Mouse (Mus musculus): ENCODE results near the gene Gm10282. TPM values are rescaled to one million over a fixed set of nuclear protein-coding genes. Genes with fewer than 3 reads are reported as not detected.

The Gm10282 gene
- total RNA-seq, 4 experiments from 2014 or later, result 4.5 to 9.5 (median 7.9) TPM

DNA sequence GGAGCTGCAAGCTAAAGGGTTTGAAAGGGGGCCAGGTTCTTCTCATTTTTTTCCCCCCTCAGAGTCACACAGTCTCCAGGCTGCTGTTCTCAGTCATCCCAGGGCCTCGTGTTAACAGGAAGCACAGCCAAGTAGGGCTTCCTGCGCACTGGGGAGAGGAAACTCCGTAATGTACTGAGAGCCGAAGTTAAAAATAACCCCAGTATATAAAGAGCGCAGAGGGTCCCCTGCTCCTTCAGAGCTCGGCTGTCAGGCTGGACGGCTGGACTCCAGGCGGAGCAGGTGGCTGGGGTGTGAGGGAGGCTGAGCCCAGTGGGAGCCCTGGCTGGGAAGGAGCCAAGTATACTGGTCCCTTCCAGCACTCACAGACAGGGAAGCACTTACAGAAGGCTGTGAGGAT, 9.4 kb downstream of the Gm10282 start:
- peak; percentile 77 for DNase-seq

DNA sequence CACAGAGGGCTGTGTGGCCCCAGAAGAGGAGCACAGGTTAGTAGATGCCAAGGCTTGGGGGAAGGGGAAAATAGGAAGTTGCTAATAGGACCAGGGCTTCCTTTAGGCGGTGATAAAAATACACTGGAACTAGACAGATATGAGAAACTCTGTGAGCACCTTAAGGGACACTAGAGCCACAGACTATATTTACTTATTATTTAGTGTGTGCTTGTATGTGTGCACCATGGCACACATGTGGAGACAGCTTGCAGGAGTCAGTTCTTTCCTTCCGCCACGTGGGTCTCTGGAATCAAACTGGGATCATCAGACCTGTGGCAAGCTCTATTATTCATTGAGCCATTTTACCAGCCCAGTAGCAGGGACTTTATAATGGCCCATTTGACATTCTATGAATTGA, 9.9 kb downstream of the Gm10282 start:
- no peak for DNase-seq

DNA sequence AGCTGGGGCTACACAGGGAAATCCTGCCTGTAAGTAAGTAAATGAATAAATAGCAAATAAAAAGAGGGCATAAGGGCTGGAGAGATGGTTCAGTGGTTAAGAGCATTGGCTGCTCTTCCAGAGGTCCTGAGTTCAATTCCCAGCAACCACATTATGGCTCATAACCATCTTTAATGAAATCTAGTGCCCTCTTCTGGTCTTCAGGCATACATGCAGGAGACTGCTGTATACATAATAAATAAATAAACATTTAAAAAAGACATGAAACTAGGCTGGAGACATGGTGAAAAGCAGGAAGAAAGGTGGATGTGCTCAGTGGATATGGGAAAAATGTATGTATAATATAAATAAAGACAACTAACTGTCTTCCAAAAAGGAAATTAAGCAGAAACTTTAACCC, 11.8 kb downstream of the Gm10282 start:
- no peak for DNase-seq

DNA sequence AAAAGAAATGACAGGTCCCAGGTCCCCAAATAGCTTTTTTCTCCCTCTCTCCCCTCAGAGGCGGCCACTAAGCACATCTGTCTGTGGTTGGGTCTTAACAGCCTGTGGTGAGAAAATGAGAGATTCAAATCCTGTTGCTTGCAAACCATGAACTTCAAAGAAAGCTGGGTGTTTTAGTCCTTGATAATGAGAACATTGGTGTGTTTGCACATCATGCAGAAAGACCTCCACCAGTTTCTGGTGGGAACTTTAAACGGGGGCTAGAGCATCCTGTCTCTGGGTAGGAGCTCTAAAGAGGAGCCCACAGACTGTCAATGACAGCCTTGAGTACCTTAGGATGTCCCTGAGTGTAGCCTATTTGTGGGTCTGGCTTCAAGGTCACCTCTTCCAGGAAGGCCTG, 14.0 kb downstream of the Gm10282 start:
- no peak for DNase-seq

DNA sequence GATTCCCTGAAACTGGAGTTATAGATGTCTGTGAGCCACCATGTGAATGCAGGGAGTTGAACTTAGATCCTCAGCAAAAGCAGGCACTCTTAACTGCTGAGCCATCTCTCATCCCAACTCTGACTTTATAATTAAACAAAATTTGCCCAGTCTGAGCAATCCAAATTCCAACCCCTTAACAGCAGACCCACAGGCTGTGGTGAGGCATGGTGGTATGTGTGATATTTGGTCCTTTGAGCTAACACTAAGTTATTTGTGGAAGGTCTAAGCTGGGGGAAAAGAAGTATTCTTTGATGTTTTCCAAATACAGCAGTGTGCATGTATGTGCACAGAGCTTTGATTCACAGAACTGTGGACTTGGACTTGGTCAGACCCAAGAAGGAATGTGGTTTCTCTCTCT, 16.0 kb downstream of the Gm10282 start:
- DNase-seq, result no peak

DNA sequence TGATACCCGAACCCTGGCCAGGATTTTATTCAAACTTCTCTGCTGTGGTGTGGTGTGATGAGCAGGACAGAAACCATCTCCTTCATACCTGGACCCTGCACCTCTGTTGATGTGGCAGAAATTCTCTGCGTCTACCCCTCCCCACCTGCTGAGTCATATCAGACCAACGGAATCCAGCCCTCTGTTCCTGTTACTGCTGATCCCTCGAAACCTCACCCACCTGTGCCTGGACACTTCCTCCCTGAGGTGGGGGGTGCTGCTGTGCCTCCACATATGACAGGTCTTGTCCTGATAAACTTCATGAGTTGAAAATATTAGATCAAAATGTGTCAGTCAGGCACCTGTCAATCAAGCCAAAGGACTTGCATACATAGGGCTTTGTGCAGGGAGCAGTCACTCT, 19.8 kb downstream of the Gm10282 start:
- DNase-seq, result no peak

DNA sequence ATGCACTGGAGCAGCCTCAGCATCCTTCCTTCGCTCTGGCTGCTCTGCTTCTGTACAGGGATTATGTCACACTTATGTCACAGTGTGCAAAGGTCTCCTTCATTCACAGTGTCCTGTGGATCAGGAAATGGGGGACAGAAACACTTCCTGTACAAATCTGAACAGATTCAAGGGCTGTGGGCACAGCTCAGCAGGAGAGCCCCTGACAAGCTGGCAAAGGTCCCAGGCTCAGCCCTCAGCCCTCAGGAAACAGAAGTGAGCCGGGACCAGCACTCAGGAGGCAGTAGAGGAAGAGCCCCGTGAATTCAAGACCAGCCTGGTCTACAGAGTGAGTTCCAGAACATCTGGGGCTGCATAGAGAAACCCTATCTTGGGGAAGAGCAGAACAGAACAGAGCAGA, 23.4 kb downstream of the Gm10282 start:
- DNase-seq, result peak; percentile 52

DNA sequence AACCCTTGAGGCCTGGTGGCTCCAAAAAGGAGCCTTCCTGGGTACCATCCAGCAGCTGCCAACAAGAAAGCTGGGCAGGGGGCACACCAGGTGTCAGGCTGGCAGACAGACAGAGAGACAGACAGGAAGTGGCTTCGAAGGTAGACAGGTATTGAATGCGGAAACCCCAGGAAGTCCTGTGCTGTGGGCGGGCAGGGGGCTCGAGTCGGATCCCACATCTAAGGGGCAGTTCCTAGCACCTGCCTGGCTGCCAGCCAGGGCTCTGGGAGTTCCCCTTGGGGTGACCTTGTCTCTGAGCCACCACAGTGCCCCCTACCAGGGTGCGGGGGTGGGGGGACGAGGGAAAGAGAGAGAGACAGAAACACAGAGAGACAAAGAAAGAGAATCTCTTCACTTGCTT, 25.9 kb downstream of the Gm10282 start:
- no peak for DNase-seq

DNA sequence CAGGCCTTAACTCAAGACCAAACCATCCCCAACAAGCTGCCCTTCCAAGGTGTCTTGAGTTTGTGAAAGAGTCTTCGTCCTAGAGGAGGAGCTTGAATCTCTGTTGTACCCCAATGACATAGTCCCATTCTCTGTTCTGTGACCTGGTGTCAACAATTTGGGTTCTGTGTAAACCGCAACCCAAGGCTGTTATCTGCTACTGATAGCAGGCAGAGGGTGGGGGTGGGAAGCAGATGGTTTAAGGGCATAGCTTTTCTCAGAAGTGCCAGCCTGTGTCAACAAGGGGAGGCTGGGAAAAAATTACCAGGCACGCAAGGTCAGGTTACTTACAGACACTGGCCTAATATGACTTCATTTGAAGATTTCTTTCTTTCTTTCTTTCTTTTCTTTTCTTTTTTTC, 27.8 kb downstream of the Gm10282 start:
- no peak for DNase-seq

DNA sequence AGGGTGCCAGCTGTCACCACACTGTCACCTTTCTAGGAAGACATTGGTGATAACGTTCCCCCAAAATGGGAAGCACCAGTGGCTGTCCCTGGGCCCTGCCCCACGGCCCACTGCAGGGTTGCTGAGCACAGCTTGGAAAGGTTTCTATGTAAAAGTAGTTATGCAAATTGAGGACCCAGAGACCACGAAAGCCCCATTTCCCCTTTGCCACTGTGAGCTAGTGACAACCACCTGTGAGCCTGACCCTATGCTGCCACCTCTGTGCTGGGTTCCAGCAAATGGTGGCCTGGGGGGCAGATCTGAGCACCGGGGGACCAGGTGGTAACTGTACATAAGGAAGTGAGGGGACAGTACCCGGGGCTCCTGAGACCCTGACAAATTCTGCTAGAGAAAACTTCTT, 31.3 kb downstream of the Gm10282 start:
- DNase-seq, result no peak

DNA sequence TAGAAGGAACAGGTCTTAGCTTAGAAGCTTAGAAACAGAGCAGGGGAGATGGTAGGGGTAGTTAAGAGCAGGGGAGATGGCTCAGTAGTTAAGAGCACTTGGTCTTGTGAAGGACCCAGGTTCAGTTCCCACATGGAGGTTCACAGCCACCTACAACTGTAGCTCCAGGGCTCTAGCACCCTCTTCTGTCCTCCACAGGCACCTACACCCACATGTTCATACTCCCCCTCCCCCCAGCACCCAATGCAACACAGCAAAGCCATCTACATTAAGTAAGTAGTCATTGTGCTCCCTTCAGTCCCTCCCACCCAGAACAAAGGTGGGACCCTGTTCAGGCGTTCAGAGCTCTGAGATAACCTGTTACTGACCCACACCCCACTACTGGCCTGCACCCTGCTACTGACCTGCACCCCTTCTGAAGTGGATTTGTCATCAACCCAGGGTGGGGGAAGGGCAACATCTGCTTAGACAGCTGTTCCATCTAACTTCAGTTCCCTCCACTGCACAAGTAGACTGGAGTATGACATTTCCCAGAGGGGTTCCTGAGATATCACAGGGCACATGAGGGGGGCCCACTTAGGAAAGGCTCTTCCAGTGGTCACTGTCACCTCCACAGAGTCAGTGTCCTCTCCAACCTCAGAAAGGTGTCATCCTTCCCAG, 31.8 kb downstream of the Gm10282 start:
- DNase-seq, result no peak

DNA sequence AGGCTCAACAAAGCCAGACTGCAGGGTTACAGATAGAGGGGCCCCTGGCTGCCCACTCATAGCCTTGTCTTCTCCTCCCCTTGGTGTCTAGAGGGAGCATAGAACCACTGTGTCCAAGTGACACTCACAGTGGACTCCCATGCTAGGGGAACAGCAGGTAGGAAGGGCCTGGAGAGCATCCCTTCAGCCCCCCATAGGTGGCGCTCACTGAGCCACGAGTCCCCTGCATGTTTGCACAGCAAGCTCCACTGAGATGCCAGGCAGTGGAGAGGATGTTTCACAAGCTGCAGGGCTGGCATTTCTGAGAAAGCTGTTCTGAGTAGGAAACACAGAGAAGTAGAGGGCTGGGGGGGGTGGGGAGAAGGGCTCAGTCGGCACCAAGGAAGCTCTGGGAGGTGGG, 32.7 kb downstream of the Gm10282 start:
- DNase-seq, result peak; percentile 57

DNA sequence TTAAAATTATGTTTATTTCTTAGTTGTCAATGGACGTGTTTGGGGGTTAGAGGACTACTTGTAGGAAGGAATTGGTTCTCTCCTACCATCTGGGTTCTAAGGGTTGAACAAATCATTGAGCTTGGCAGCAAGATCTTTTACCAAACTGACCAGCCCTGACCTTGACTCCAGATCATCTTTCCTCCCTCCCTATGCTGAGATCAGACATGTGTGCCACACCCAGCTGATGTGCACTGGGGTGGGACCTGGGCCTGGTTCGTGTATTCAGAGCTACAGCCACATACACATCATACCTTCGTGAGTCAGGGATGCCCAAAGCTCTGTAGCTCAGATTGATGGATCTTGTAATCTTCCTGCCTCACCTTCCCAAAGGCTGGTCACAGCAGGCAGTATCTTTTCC, 33.4 kb downstream of the Gm10282 start:
- no peak for DNase-seq

DNA sequence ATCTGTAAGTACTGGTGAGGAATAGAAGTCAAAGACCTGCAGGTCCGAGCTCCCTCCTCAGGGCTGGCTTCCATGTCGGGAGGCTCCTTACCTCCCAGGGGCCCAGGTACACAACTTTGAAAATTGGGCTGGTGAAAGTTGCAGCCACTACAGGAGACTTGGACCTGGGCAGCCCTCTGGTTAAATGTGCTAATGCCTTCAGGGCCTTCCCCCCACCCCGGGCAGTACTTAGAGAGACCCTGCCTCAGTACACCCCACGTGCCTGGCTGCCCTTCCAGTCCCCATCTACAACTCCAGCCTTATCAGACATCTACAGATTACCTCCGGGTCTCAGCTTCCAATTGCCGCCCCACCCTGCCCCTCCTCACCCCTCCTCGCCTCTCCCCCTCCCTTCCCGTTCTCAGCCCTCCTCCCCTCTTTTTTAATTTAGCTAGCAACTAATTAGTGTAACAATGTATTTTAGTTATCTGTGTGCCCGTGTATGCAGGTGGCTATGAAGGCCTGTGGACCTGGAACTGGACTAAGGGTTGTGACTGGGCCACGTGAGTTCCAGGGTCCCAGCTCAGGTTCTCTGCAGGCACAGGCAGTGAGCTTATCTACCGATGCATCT, 33.9 kb downstream of the Gm10282 start:
- DNase-seq, result no peak

DNA sequence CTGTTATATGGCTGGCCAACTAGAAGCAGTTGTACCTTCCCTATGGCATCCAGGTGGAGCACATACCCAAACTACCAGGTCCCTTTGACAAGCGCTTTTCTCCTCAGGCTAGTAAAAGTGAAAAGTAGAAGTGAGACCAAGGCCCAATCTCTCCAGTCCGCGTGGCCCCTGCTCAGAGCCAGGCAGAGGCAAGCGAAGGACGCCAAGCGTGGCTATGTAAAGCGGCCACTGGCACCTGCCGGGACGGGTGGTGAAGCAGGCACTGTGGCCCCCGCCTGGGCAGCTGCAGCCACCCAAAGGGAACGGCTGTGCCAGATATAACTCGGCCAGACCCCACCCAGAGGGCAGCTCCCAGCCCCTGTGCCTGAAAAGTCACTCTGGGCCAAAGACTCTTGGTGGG, 34.5 kb downstream of the Gm10282 start:
- no peak for DNase-seq

DNA sequence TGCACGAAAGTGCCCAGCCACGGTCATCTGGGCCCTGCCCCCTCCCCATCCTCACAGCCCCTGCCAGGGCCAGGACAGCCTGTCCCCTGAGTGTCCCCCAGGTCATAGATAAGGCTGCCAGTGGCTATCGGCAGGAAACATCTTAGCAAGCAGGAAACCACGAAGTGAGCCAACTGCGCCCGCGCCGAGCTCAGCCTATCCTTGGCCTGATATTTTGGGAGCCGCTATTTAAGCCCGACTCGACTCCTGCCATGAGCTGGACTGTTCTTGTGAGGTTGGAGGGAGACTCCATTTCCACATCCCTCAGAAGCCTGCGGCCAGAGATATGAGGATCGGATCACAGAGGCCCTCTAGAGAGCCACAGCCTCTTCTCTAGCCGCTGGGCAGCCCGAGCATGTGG, 36.7 kb downstream of the Gm10282 start:
- peak; percentile 79 for DNase-seq

DNA sequence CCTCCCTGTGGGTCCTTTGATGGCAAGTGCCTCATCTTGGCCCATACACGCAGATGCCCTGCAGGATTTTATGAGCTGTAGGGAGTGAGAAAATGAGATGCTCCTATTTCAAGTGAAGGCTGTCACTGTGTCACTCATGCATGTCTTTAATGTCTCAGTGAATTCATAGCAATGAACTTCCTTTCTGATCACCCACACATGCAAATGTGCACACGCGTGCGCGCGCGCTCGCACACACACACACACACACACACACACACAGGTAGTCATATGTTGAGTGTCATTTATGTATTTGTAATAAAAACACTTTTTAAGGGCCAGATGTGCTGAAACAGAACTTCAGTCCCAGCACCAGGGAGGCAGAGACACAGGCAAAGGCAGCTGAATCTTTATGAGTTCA, 38.0 kb downstream of the Gm10282 start:
- DNase-seq, result no peak

DNA sequence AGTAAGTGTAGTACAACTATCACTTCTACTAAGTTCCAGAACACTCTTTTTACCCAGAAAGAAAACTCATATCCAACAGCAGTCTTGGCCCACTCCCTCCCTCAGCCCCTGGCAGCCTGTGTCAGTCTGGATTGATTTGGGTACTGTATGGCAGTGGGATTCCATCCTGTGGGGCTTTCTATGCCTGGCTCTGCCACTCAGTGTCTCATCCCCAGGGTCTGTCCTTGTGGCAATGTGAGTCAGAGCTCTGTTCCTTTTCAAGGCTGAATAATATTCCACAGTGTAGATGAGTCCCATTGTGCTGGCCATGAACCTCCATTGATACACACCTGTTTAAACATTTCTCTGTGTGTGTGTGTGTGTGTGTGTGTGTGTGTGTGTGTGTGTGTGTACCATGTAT, 38.4 kb downstream of the Gm10282 start:
- DNase-seq, result no peak

DNA sequence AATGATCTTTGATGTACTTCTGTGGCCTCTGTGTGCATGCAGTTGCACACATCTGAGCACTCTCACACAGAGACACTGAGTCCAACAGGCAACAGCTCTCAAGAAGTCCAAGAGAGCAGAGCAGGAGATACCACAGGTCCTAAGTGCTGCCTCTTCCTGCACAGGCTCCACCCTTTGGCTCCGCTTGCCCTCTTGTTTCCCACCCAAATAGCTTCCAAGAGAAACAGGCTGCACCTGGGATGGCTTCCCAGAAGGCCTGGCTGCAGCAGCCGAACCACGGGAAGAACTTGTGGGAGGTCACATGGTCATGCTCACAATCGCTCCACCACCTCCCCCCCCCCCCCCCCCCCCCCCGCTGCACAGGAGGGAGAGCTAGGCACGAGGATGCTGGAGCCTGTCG, 39.7 kb downstream of the Gm10282 start:
- DNase-seq, result no peak

DNA sequence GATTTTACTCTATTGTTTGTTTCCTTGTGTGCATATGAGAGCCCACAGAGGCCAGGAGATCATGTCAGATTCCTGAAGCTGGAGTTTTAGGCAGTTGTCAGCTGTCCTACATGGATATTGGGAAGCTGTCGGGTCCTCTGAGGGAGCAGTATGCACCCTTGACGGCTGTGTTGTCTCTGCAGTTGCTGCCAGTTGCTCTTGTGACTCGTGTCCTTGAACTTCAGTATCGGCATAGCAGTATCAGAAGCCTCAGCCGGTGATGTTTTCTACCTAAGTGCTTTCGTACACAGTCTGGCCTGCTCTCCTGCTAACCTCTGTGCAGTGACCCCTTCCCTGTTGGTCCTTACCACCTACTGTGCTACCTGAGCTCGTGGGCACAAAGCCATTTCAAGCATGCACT, 41.6 kb downstream of the Gm10282 start:
- peak; percentile 61 for DNase-seq

DNA sequence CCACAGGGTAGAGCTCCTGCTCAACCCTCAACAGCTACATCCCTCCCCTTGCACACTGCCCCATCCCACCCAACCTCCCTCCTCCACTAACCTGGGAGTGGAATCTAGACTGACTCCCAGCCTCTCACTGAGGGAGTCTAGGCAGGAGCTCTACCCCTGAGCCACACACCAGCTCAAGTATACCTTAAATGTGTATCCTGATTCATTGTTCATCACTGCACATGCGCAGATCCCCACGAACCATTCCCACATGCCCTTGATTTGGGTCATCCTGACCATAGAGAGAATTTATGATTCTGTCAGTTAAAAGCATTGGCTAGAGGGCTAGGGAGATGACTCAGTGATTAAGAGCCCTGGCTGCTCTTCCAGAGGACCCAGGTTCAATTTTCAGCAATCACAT, 42.3 kb downstream of the Gm10282 start:
- DNase-seq, result peak; percentile 83

DNA sequence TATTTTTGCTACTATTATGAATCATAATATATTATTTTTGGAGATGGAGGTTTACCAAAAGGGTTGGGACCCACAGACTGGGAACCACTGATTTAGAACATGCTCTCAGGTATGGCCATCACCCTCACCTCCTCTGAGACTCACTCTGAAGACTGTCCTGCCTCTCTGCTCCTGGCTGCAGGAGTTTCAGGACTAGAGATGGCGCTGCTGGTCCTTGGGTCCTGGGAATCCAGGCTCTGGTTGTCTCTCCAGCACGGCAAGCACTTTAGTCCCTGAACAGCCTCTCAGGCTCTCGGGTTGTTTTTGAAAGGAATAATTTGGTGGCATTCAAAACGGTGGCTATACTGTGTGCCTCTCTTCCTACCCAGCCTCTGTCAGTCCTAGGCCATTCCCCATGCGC, 43.2 kb downstream of the Gm10282 start:
- no peak for DNase-seq

DNA sequence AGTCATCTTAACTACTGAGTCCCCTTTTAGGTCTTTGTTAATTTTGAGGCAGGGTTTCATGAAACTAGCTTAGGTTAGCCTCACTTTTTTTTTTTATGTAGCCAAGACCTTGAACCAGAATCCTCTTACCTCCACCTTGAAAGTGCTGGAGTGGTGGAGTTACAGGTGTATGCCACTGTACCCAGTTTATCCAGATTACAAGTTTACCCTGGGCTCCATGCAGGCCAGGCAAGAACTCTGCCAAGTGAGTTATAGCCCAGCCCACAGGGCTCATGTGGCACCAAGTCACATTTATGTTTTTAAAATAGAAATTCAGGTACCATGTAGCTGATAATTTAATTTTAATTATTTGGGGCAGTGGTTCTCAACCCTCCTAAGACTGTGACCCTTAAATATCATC, 43.6 kb downstream of the Gm10282 start:
- no peak for DNase-seq

DNA sequence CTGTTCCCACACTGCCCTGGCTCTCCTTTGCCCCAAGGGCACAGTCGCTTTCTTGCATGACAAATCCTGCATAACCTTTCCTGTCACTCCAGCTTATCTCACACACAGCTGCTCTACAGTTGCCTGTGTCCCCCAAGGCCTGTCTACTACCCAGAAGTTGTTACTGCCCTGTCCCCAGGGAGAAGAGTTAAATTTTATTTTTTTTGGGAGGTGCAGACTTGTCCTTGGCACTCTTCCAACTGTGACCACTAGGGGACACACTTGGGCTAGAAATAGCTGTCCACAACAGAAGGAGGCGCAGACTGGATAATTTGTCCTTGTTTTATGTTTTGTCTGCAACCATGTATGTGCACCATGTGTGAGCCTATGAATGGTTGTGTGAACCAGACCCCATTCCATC, 44.0 kb downstream of the Gm10282 start:
- peak; percentile 67 for DNase-seq

DNA sequence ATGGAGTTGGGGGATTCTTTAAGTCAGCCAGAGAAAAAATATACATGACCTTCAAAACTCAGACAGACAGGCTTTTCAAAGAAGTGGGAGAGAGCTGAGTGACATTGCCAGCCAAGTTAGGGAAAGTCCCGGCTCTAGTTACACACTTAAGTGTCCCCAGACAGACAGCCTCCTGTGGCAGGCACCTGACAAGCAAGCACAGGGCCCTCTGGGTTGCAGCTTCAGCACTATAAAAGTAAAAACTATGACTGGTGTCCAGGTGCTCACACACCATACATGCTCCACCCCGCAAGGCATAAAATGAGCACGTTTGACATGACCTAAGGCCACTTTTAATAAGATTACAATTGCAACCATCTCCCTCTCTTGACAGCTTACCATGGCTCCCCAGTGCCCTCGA, 44.5 kb downstream of the Gm10282 start:
- no peak for DNase-seq

Data from adrenal gland, adult 8-10 months (tissue).